Mouse (Mus musculus): Measurements from ENCODE around the gene Gpbar1.

- no peak for TF ChIP-seq POLR2A (IDR thresholded peaks at IDR 0.05; ENCODE audit: control insufficient read depth, low read depth, low read length)
- TF ChIP-seq CTCF (IDR thresholded peaks at IDR 0.05; ENCODE audit: control insufficient read depth, insufficient read depth, insufficient replicate concordance, low read depth, low read length): no peak; the same call in 1 of the 2 replicates
These were observed 34.8 kb downstream of the Gpbar1 start for GRCm38 (mm10) chr1:74313049-74313692.

Data from testis, adult 2 months (tissue).